Mouse (Mus musculus) spleen, embryonic (tissue): ENCODE measurements around the gene Myl6.

Experiments used
- CTCF ChIA-PET: fragments of 350-600 bp; sonication (Branson Sonifier 250); formaldehyde crosslinking; loops from one replicate; lab custom pipeline; 2022; lab: Charles Lee

Myl6 gene

GRCm38 (mm10) chr10:128491495-128491894, 2.5 kb downstream of the Myl6 start:
- CTCF ChIA-PET: no interaction called here

- CTCF ChIA-PET: interaction anchor here (0.5 to 1.0 kb wide), 2 partner anchors 7 to 156 kb away, joined by 3 to 5 read pairs; partner anchors contain the start of gene Myl6b
Measured at GRCm38 (mm10) chr10:128490912-128491311, 3.0 kb downstream of the Myl6 start.

GRCm38 (mm10) chr10:128490232-128490631, 3.7 kb downstream of the Myl6 start:
- CTCF ChIA-PET: interaction anchor here (0.6 to 1.0 kb wide), 3 partner anchors 8 to 125 kb away, joined by 3 to 4 read pairs (median 3); partner anchors contain the start of gene Myl6b

GRCm38 (mm10) chr10:128489785-128490184, 4.2 kb downstream of the Myl6 start:
- CTCF ChIA-PET: interaction anchor here (0.6 to 1.0 kb wide), 3 partner anchors 8 to 125 kb away, joined by 3 to 4 read pairs (median 3); partner anchors contain the start of gene Myl6b

- CTCF ChIA-PET: interaction anchor here (0.5 to 0.7 kb wide), 2 partner anchors 39 to 212 kb away, joined by 3 to 4 read pairs; no protein-coding TSS in a partner anchor
Measured at GRCm38 (mm10) chr10:128489380-128489779, 4.6 kb downstream of the Myl6 start.

GRCm38 (mm10) chr10:128488776-128489175, 5.2 kb downstream of the Myl6 start:
- CTCF ChIA-PET: interaction anchor here (0.5 to 0.7 kb wide), 3 partner anchors 25 to 211 kb away, joined by 3 to 4 read pairs (median 3); no protein-coding TSS in a partner anchor

GRCm38 (mm10) chr10:128487861-128488712, 5.9 kb downstream of the Myl6 start:
- CTCF ChIA-PET: interaction anchor here (0.6 to 0.7 kb wide), 2 partner anchors 26 to 41 kb away, joined by 3 to 5 read pairs; no protein-coding TSS in a partner anchor

GRCm38 (mm10) chr10:128486370-128486769, 7.6 kb downstream of the Myl6 start:
- CTCF ChIA-PET: interaction anchor here (0.7 kb wide), 1 partner anchor 136 kb away, joined by 9 read pairs; no protein-coding TSS in a partner anchor

GRCm38 (mm10) chr10:128474366-128474765, 19.6 kb downstream of the Myl6 start:
- CTCF ChIA-PET: no interaction called here

GRCm38 (mm10) chr10:128460270-128460630, 33.7 kb downstream of the Myl6 start:
- CTCF ChIA-PET: interaction anchor here (0.6 to 0.7 kb wide), 2 partner anchors 24 to 240 kb away, joined by 3 to 9 read pairs; no protein-coding TSS in a partner anchor

GRCm38 (mm10) chr10:128459409-128460269, 34.3 kb downstream of the Myl6 start:
- CTCF ChIA-PET: interaction anchor here (0.6 to 0.7 kb wide), 3 partner anchors 25 to 242 kb away, joined by 3 to 9 read pairs (median 3); no protein-coding TSS in a partner anchor

GRCm38 (mm10) chr10:128458719-128459408, 35.1 kb downstream of the Myl6 start, which contains the start of gene Smarcc2:
Smarcc2 (plus strand) TSS chr10:128459248.
- CTCF ChIA-PET: no interaction called here

- CTCF ChIA-PET: no interaction called here
Measured at GRCm38 (mm10) chr10:128458348-128458718, 35.6 kb downstream of the Myl6 start.

- CTCF ChIA-PET: interaction anchor here (0.5 kb wide), 1 partner anchor 281 kb away, joined by 6 read pairs; no protein-coding TSS in a partner anchor
Measured at GRCm38 (mm10) chr10:128457676-128458075, 36.3 kb downstream of the Myl6 start.

- CTCF ChIA-PET: interaction anchor here (0.7 to 1.7 kb wide), 4 partner anchors 15 to 119 kb away, joined by 3 to 11 read pairs (median 4); partner anchors contain the start of genes Nabp2 and Rnf41
Measured at GRCm38 (mm10) chr10:128455280-128455679, 38.7 kb downstream of the Myl6 start.

GRCm38 (mm10) chr10:128454471-128454870, 39.5 kb downstream of the Myl6 start:
- CTCF ChIA-PET: interaction anchor here (0.6 to 1.7 kb wide), 4 partner anchors 43 to 127 kb away, joined by 3 to 11 read pairs (median 4); partner anchors contain the start of genes Nabp2 and Rnf41

GRCm38 (mm10) chr10:128451014-128451413, 42.9 kb downstream of the Myl6 start:
- CTCF ChIA-PET: interaction anchor here (0.6 kb wide), 1 partner anchor 38 kb away, joined by 4 read pairs; no protein-coding TSS in a partner anchor

- CTCF ChIA-PET: no interaction called here
Measured at GRCm38 (mm10) chr10:128445407-128445806, 48.5 kb downstream of the Myl6 start.

- CTCF ChIA-PET: no interaction called here
Measured at GRCm38 (mm10) chr10:128444354-128444753, 49.6 kb downstream of the Myl6 start.

GRCm38 (mm10) chr10:128442718-128443117, 51.2 kb downstream of the Myl6 start:
- CTCF ChIA-PET: no interaction called here
